8 mouse cellular contexts compared by ENCODE assay signal in the genomic region with DNA sequence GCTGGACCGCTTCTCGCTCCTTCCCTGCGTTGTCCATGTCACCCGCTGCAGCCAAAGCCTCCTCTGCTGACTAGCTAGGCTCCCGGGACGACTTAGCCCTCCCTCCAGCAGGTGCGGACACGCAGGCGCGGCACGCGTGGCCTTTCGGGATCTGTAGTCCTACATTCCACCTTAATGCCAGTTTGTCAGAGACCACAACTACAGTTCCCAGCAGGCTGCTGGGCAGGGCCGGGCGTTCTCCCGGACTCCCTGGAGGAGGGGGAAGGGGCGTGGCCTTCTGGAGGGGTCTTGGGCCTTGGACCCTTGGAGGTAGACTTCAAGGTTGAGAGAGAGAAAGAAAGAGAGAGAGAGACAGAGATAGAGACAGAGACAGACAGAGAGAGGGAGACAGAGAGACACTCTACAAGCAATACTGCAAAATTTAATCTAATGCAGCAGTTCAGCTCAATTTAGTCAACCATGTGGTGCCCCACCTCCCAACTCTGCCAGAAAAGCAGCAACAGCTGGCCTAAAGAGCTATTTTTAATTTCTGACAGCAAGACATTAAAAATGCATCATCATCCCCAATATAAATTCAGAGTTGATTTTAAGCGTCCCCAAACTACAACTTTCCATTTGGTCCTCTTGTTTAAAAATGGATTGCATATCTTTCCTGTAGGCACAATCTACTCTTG. TPM values are rescaled to one million over a fixed set of nuclear protein-coding genes. Genes with fewer than 3 reads are reported as not detected.
DNase-seq lines count a peak whose midpoint lies in the region; ATAC-seq and TF ChIP-seq lines count a peak whose summit lies in the region.

A gene (minus strand): TSS at position 141 of the 674 bp plus-strand sequence.

- WGBS in forebrain, embryonic 12.5 days, result 4% methylated on average over 18 of the region's 18 CpGs
- 3% methylated on average over 18 of the region's 18 CpGs for WGBS in heart, postnatal 0 days
- 4% methylated on average over 18 of the region's 18 CpGs for WGBS in liver, embryonic 14.5 days (ENCODE audit: insufficient replicate concordance)
- 2% methylated on average over 18 of the region's 18 CpGs for WGBS in stomach, embryonic 16.5 days

- TF ChIP-seq EP300 in CH12.LX (IDR thresholded peaks at IDR 0.05; ENCODE audit: low read length), result no peak
- no peak for TF ChIP-seq EP300 in heart, postnatal 0 days (IDR thresholded peaks at IDR 0.05; ENCODE audit: low read depth)
- no peak for TF ChIP-seq EP300 in liver, embryonic 14.5 days (IDR thresholded peaks at IDR 0.05; ENCODE audit: low read depth)

- no peak for TF ChIP-seq RAD21 in CH12.LX (IDR thresholded peaks at IDR 0.05; ENCODE audit: low read depth, low read length)

- H3K4me2 ChIP-seq in CH12.LX (ENCODE audit: insufficient read depth, low read depth, poor library complexity, severe bottlenecking), result 0 out of 2 replicates have a peak within 1 kb of the TSS, but pooled peaks have one; percentile 36
- peak within 1 kb of the TSS; percentile 90 for H3K4me2 ChIP-seq in forebrain, embryonic 12.5 days
- peak within 1 kb of the TSS; percentile 85 for H3K4me2 ChIP-seq in heart, postnatal 0 days (ENCODE audit: low read depth, low read length)
- H3K4me2 ChIP-seq in liver, embryonic 14.5 days (ENCODE audit: low read depth), result peak within 1 kb of the TSS; percentile 75
- peak within 1 kb of the TSS; percentile 95 for H3K4me2 ChIP-seq in stomach, embryonic 16.5 days (ENCODE audit: low read depth, low read length)

- dilution Hi-C loops in CH12.LX (cut with MboI; ENCODE audit: extremely low pct_ligation_motif_present, extremely low pct_unique_long_range_greater_than_20kb, low sequenced_read_pairs), result no loop called here

- in situ Hi-C loops in CH12.LX (cut with MboI; ENCODE audit: low pct_ligation_motif_present, low pct_unique_long_range_greater_than_20kb, low sequenced_read_pairs), result no loop called here

- H3K27me3 ChIP-seq in CH12.LX (replicated peaks), result peaks cover 5% of the 10 kb centered on the region
- no peaks in the 10 kb centered on the region for H3K27me3 ChIP-seq in forebrain, embryonic 12.5 days
- no peaks in the 10 kb centered on the region for H3K27me3 ChIP-seq in heart, postnatal 0 days (ENCODE audit: control insufficient read depth, insufficient read depth, low read length)
- H3K27me3 ChIP-seq in liver, embryonic 14.5 days (ENCODE audit: control insufficient read depth, insufficient read depth, low read length), result no peaks in the 10 kb centered on the region
- H3K27me3 ChIP-seq in stomach, embryonic 16.5 days (ENCODE audit: control insufficient read depth, insufficient read depth, low read length), result no peaks in the 10 kb centered on the region

- ATAC-seq in cerebellum, adult (ENCODE audit: insufficient number of reproducible peaks, low FRiP score, low TSS enrichment), result peak; percentile 99
- ATAC-seq in forebrain, embryonic 12.5 days (ENCODE audit: low FRiP score), result peak; percentile 100
- ATAC-seq in heart, postnatal 0 days (ENCODE audit: insufficient read depth, low read depth), result peak; percentile 100
- ATAC-seq in liver, embryonic 14.5 days (ENCODE audit: insufficient read depth), result peak; percentile 95
- peak; percentile 100 for ATAC-seq in stomach, embryonic 16.5 days (ENCODE audit: insufficient read depth, low FRiP score)

- DNase-seq in CH12.LX (ENCODE audit: extremely low read depth), result no peak
- peak; percentile 94 for DNase-seq in heart, postnatal 0 days (ENCODE audit: low spot score)
- DNase-seq in kidney, postnatal 36 days, result peak; percentile 96 to 97
- peak; percentile 47 to 57 (median 52) for DNase-seq in liver, embryonic 14.5 days (ENCODE audit: low read depth in 3 of 3, low spot score in 3 of 3)
- DNase-seq in neural tube, embryonic 10.5 days (ENCODE audit: extremely low spot score, low spot score), result peak; percentile 89

- H3K4me1 ChIP-seq in CH12.LX (ENCODE audit: control insufficient read depth in 1 of 2, insufficient read depth in 2 of 2), result no peaks in the 10 kb centered on the region
- H3K4me1 ChIP-seq in forebrain, embryonic 12.5 days, result peaks cover 9% of the 10 kb centered on the region
- peaks cover 11% of the 10 kb centered on the region; the same call in 1 of the 2 replicates for H3K4me1 ChIP-seq in heart, postnatal 0 days (ENCODE audit: control insufficient read depth, insufficient read depth)
- peaks cover 0 to 2% of the 10 kb centered on the region in 2 experiments; a peak in 2 of 4 replicates for H3K4me1 ChIP-seq in liver, embryonic 14.5 days (replicated peaks; ENCODE audit: control insufficient read depth in 2 of 2, insufficient read depth in 2 of 2, low read length in 1 of 2)
- peaks cover 5% of the 10 kb centered on the region; the same call in 1 of the 2 replicates for H3K4me1 ChIP-seq in stomach, embryonic 16.5 days (ENCODE audit: control insufficient read depth, insufficient read depth, low read length)

- no peak within 1 kb of the TSS for H3K27ac ChIP-seq in CH12.LX (ENCODE audit: insufficient read depth, low read depth)
- peak within 1 kb of the TSS; percentile 47; the same call in 1 of the 2 replicates for H3K27ac ChIP-seq in forebrain, embryonic 12.5 days
- H3K27ac ChIP-seq in heart, postnatal 0 days (ENCODE audit: low read depth), result peak within 1 kb of the TSS; percentile 58
- no peak within 1 kb of the TSS for H3K27ac ChIP-seq in liver, embryonic 14.5 days
- peak within 1 kb of the TSS; percentile 12; the same call in 1 of the 2 replicates for H3K27ac ChIP-seq in stomach, embryonic 16.5 days (ENCODE audit: low read length)

- no peak within 1 kb of the TSS for H3K4me3 ChIP-seq in CH12.LX (replicated peaks in 1 of 3; ENCODE audit: low read depth in 2 of 3, low read length in 2 of 3, poor library complexity in 1 of 3)
- H3K4me3 ChIP-seq in forebrain, embryonic 12.5 days (replicated peaks), result peak within 1 kb of the TSS; percentile 74
- peak within 1 kb of the TSS; percentile 74 for H3K4me3 ChIP-seq in heart, postnatal 0 days (ENCODE audit: low read depth, low read length)
- peak within 1 kb of the TSS; percentile 62 to 69 for H3K4me3 ChIP-seq in liver, embryonic 14.5 days (ENCODE audit: insufficient read depth in 1 of 2, low read depth in 2 of 2, low read length in 2 of 2)
- peak within 1 kb of the TSS; percentile 75 for H3K4me3 ChIP-seq in stomach, embryonic 16.5 days (replicated peaks; ENCODE audit: low read length)

- H3K9ac ChIP-seq in CH12.LX (ENCODE audit: insufficient read depth, low read depth), result no peak within 1 kb of the TSS
- H3K9ac ChIP-seq in forebrain, embryonic 12.5 days, result peak within 1 kb of the TSS; percentile 80
- peak within 1 kb of the TSS; percentile 87 for H3K9ac ChIP-seq in heart, postnatal 0 days (replicated peaks; ENCODE audit: low read depth, low read length)
- H3K9ac ChIP-seq in liver, embryonic 14.5 days (replicated peaks), result peak within 1 kb of the TSS; percentile 49
- H3K9ac ChIP-seq in stomach, embryonic 16.5 days (ENCODE audit: low read length), result peak within 1 kb of the TSS; percentile 85

- no peaks in the 10 kb centered on the region for H3K36me3 ChIP-seq in CH12.LX (replicated peaks in 1 of 2; ENCODE audit: control insufficient read depth in 1 of 2, insufficient read depth in 1 of 2, low read length in 1 of 2)
- no peaks in the 10 kb centered on the region for H3K36me3 ChIP-seq in forebrain, embryonic 12.5 days (replicated peaks)
- no peaks in the 10 kb centered on the region for H3K36me3 ChIP-seq in heart, postnatal 0 days (replicated peaks; ENCODE audit: control insufficient read depth, insufficient read depth, low read length)
- no peaks in the 10 kb centered on the region for H3K36me3 ChIP-seq in liver, embryonic 14.5 days (replicated peaks; ENCODE audit: control insufficient read depth, insufficient read depth, low read depth)
- H3K36me3 ChIP-seq in stomach, embryonic 16.5 days (ENCODE audit: control insufficient read depth, insufficient read depth, low read length), result no peaks in the 10 kb centered on the region

- H3K9me3 ChIP-seq in CH12.LX (replicated peaks; ENCODE audit: low read length), result peaks cover 6% of the 10 kb centered on the region
- no peaks in the 10 kb centered on the region for H3K9me3 ChIP-seq in forebrain, embryonic 12.5 days
- peaks cover 5% of the 10 kb centered on the region; the same call in 1 of the 2 replicates for H3K9me3 ChIP-seq in heart, postnatal 0 days (replicated peaks; ENCODE audit: control insufficient read depth, low read length)
- H3K9me3 ChIP-seq in liver, embryonic 14.5 days (ENCODE audit: control insufficient read depth, low read length), result no peaks in the 10 kb centered on the region
- H3K9me3 ChIP-seq in stomach, embryonic 16.5 days (replicated peaks; ENCODE audit: control insufficient read depth, low read length), result no peaks in the 10 kb centered on the region

- H3K79me2 ChIP-seq in CH12.LX (replicated peaks; ENCODE audit: control insufficient read depth, extremely low read depth, insufficient read depth, poor library complexity, severe bottlenecking), result no peaks in the 10 kb centered on the region

- no peak for TF ChIP-seq POLR2A in CH12.LX (IDR thresholded peaks at IDR 0.05; ENCODE audit: low read depth, low read length)

- no peak for TF ChIP-seq CTCF in CH12.LX (conservative IDR thresholded peaks at IDR 0.05 in 1 of 2, IDR thresholded peaks at IDR 0.05 in 1 of 2; ENCODE audit: low read depth in 2 of 2, low read length in 2 of 2)
- no peak for TF ChIP-seq CTCF in heart, postnatal 0 days (IDR thresholded peaks at IDR 0.05; ENCODE audit: low read depth)
- no peak for TF ChIP-seq CTCF in liver, embryonic 14.5 days (IDR thresholded peaks at IDR 0.05; ENCODE audit: low read depth)

TF ChIP-seq in CH12.LX, 34 proteins besides CTCF, POLR2A, EP300 and RAD21 (continues in another document):
- TF ChIP-seq ZKSCAN1 (IDR thresholded peaks at IDR 0.05; ENCODE audit: borderline replicate concordance, low read depth, low read length) (no peak), TCF12 (IDR thresholded peaks at IDR 0.05; ENCODE audit: low read depth, low read length) (no peak), ZC3H11A (IDR thresholded peaks at IDR 0.05; ENCODE audit: low read depth, low read length) (no peak), MXI1 (IDR thresholded peaks at IDR 0.05; ENCODE audit: low read depth, low read length) (no peak), NELFE (IDR thresholded peaks at IDR 0.05; ENCODE audit: low read depth, low read length) (no peak), KAT2A (IDR thresholded peaks at IDR 0.05; ENCODE audit: insufficient replicate concordance, low read length) (no peak), ZMIZ1 (IDR thresholded peaks at IDR 0.05; ENCODE audit: low read depth, low read length) (no peak), ELF1 (IDR thresholded peaks at IDR 0.05; ENCODE audit: low read depth, low read length) (no peak)

RNA-seq across cellular contexts. Expression of the gene that starts here (rescaled TPM):
- total RNA-seq in CH12.LX (2012; rRNA removed), result 0.98 and 2.3 TPM in 2 replicates
- 2.4 and 2.6 TPM in 2 replicates for total RNA-seq in CH12.LX (2014; rRNA removed)
- polyA plus RNA-seq in CH12.LX (2012; ENCODE audit: insufficient read length, low read depth), result 1.5 and 1.6 TPM in 2 replicates
- 18.6 and 19.7 TPM in 2 replicates for polyA plus RNA-seq in forebrain, embryonic 12.5 days (2016; fragmentation: Nextera tagmentation; extraction: Ambion mirVana)
- total RNA-seq in heart, postnatal 0 days (2014; rRNA removed; ENCODE audit: low replicate concordance), result 2.3 and 3.7 TPM in 2 replicates
- polyA plus RNA-seq in heart, postnatal 0 days (2015; fragmentation: Nextera tagmentation; extraction: Ambion mirVana), result 1.5 TPM in 2 replicates
- 0.30 and 0.36 TPM in 2 replicates for polyA plus RNA-seq in liver, embryonic 14.5 days (2012; rRNA removed)
- 0.09 and 0.14 TPM in 2 replicates for polyA plus RNA-seq in liver, embryonic 14.5 days (2014; fragmentation: Nextera tagmentation; extraction: Ambion mirVana)
- polyA plus RNA-seq in stomach, embryonic 16.5 days (2015; fragmentation: Nextera tagmentation; extraction: Ambion mirVana), result 4.9 TPM in 2 replicates

Comparison
In these comparisons a context has a peak if more than half of its experiments do, and no peak if none do; other contexts are left out.
1. Peak in DNase-seq, ATAC-seq, H3K4me3 ChIP-seq, H3K9ac ChIP-seq and H3K4me2 ChIP-seq in liver, embryonic 14.5 days; RNA of the gene not detected or under 1 TPM.
2. H3K27ac ChIP-seq: peak in forebrain, embryonic 12.5 days (single experiment), heart, postnatal 0 days (single experiment) and stomach, embryonic 16.5 days (single experiment); none in CH12.LX (single experiment) and liver, embryonic 14.5 days (single experiment).
3. H3K4me2 ChIP-seq: peak in every context shown above with its lines; median percentile 95 in stomach, embryonic 16.5 days; 90 in forebrain, embryonic 12.5 days; 85 in heart, postnatal 0 days; 75 in liver, embryonic 14.5 days; 36 in CH12.LX.
4. H3K4me3 ChIP-seq: peak in forebrain, embryonic 12.5 days (single experiment), heart, postnatal 0 days (single experiment) and stomach, embryonic 16.5 days (single experiment); none in CH12.LX (0 of 3).
5. Peak in every context shown above with its lines, with median percentiles within 50 percentile points of each other: ATAC-seq.